Mouse (Mus musculus): ENCODE measurements around the gene Kcnk1.

DNA sequence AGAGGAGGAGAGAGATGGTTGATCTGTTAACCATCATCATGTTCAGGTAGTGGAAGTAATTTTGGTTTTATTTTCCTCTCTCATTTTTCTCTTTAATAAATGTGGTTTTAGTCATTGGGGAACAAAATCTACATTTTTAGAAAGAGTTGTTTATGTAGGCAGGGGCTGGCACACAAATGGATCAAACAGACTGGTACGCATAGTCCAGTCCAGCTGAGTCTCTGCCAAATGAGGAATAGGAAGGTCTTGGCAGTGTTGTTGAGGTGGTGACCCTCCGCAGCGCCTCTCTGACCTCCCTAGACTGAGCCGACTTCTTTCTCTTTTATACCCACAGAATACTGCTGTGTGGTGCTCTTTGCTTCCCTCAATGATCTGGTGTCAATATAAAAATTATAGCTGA is 19.0 kb upstream of the Kcnk1 start:
- no peak for TF ChIP-seq CTCF (IDR thresholded peaks at IDR 0.05; ENCODE audit: insufficient read depth, low read length)
- no peak for TF ChIP-seq POLR2A (IDR thresholded peaks at IDR 0.05; ENCODE audit: borderline replicate concordance, extremely low read depth, low read depth, low read length)

All from lung, adult 2 months (tissue).